In the genomic region with DNA sequence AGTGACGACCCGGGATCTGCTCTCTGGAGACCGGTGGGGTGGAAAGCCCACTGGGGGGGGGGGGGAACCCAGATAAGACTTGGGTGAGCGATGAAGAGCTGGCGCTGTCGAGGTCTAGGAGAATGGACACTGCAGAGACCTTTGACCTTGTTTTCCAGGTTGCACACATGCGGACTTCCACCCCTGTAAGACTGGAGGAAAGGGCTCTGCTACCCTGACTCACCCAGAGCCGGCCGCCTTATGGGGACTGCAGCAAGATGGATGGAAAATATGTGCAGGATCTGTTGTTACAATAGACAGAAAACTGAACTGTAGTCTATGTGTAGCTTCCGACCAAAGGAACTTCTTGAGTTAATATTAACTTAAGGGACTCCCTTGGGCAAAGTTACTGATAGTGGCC, we compare ENCODE assay signal across 8 mouse cellular contexts. TPM values are rescaled to one million over a fixed set of nuclear protein-coding genes. Genes with fewer than 3 reads are reported as not detected.
DNase-seq lines count a peak whose midpoint lies in the region; ATAC-seq lines count a peak whose summit lies in the region.

No protein-coding gene starts in this region.

- H3K9ac ChIP-seq in forebrain, embryonic 12.5 days = peak overlapping the region; percentile 93
- peak overlapping the region; percentile 99 for H3K9ac ChIP-seq in liver, embryonic 12.5 days

- H3K4me1 ChIP-seq in forebrain, embryonic 12.5 days = peaks cover 13% of the 10 kb centered on the region
- peaks cover 39% of the 10 kb centered on the region for H3K4me1 ChIP-seq in liver, embryonic 12.5 days

- H3K27ac ChIP-seq in forebrain, embryonic 12.5 days = peak overlapping the region; percentile 97
- H3K27ac ChIP-seq in liver, embryonic 12.5 days = peak overlapping the region; percentile 100

- peak; percentile 26 for DNase-seq in layer of hippocampus, adult 9-10 months (ENCODE audit: low spot score)
- DNase-seq in layer of hippocampus, adult 8-10 months (ENCODE audit: low spot score in 2 of 2) = no peak
- peak; percentile 67 for DNase-seq in R1 (ENCODE audit: low read depth, low spot score)
- no peak for DNase-seq in B cell, adult 2 months
- no peak for DNase-seq in frontal cortex, postnatal 14 days (ENCODE audit: low spot score in 2 of 2)
- DNase-seq in cerebellum, adult 18-20 months = no peak

- H3K4me3 ChIP-seq in forebrain, embryonic 12.5 days (replicated peaks) = peak overlapping the region; percentile 92
- peak overlapping the region; percentile 98 for H3K4me3 ChIP-seq in liver, embryonic 12.5 days

- peak overlapping the region; percentile 87 for H3K4me2 ChIP-seq in forebrain, embryonic 12.5 days
- peak overlapping the region; percentile 79 for H3K4me2 ChIP-seq in liver, embryonic 12.5 days

- H3K9me3 ChIP-seq in forebrain, embryonic 12.5 days = no peaks in the 10 kb centered on the region
- no peaks in the 10 kb centered on the region for H3K9me3 ChIP-seq in liver, embryonic 12.5 days (replicated peaks)

- H3K27me3 ChIP-seq in forebrain, embryonic 12.5 days = no peaks in the 10 kb centered on the region
- no peaks in the 10 kb centered on the region for H3K27me3 ChIP-seq in liver, embryonic 12.5 days (replicated peaks)

- ATAC-seq in forebrain, embryonic 12.5 days (ENCODE audit: low FRiP score) = peak; percentile 49
- peak; percentile 33 for ATAC-seq in liver, embryonic 12.5 days

- under 1% methylated on average over 10 of the region's 10 CpGs for WGBS in forebrain, embryonic 12.5 days
- WGBS in liver, embryonic 12.5 days (ENCODE audit: insufficient replicate concordance) = under 1% methylated on average over 7 of the region's 10 CpGs

- H3K36me3 ChIP-seq in forebrain, embryonic 12.5 days (replicated peaks) = no peaks in the 10 kb centered on the region
- peaks cover 22% of the 10 kb centered on the region for H3K36me3 ChIP-seq in liver, embryonic 12.5 days

RNA-seq across cellular contexts. Expression of a gene that starts 0.4 kb away (rescaled TPM):
- total RNA-seq in layer of hippocampus, adult 8-10 months (2022) = 100 to 1,000 TPM in 1 of 4 experiments, 10 to 100 TPM in 3; 91.1 to 104 (median 95.4) TPM
- polyA plus RNA-seq in forebrain, embryonic 12.5 days (2016; fragmentation: Nextera tagmentation; extraction: Ambion mirVana) = 64.9 and 71.6 TPM in 2 replicates
- 75.5 and 76.8 TPM in 2 replicates for polyA plus RNA-seq in liver, embryonic 12.5 days (2016; fragmentation: Nextera tagmentation; extraction: Ambion mirVana)

RNA-seq across cellular contexts. Expression of a gene that starts 8.9 kb away (rescaled TPM):
- total RNA-seq in layer of hippocampus, adult 8-10 months (2022) = 10 to 100 TPM in 1 of 4 experiments, 1 to 10 TPM in 3; 8.5 to 14.4 (median 9.0) TPM
- 8.3 and 9.7 TPM in 2 replicates for polyA plus RNA-seq in forebrain, embryonic 12.5 days (2016; fragmentation: Nextera tagmentation; extraction: Ambion mirVana)
- 7.6 TPM in 2 replicates for polyA plus RNA-seq in liver, embryonic 12.5 days (2016; fragmentation: Nextera tagmentation; extraction: Ambion mirVana)

RNA-seq across cellular contexts. Expression of a gene that starts 9.0 kb away (rescaled TPM):
- 1 to 10 TPM; 6.9 to 7.8 (median 7.6) TPM for total RNA-seq in layer of hippocampus, adult 8-10 months (2022)
- polyA plus RNA-seq in forebrain, embryonic 12.5 days (2016; fragmentation: Nextera tagmentation; extraction: Ambion mirVana) = 2.9 and 3.5 TPM in 2 replicates
- polyA plus RNA-seq in liver, embryonic 12.5 days (2016; fragmentation: Nextera tagmentation; extraction: Ambion mirVana) = 2.6 and 3.2 TPM in 2 replicates

RNA-seq across cellular contexts. Expression of a gene that starts 42.3 kb away (rescaled TPM):
- 1 to 10 TPM; 5.6 to 8.5 (median 6.5) TPM for total RNA-seq in layer of hippocampus, adult 8-10 months (2022)
- polyA plus RNA-seq in forebrain, embryonic 12.5 days (2016; fragmentation: Nextera tagmentation; extraction: Ambion mirVana) = 4.8 and 5.8 TPM in 2 replicates
- 213 and 219 TPM in 2 replicates for polyA plus RNA-seq in liver, embryonic 12.5 days (2016; fragmentation: Nextera tagmentation; extraction: Ambion mirVana)

RNA-seq across cellular contexts. Expression of a gene that starts 45.1 kb away (rescaled TPM):
- 10 to 100 TPM; 26.9 to 34.3 (median 31.1) TPM for total RNA-seq in layer of hippocampus, adult 8-10 months (2022)
- polyA plus RNA-seq in forebrain, embryonic 12.5 days (2016; fragmentation: Nextera tagmentation; extraction: Ambion mirVana) = 65.9 and 67.6 TPM in 2 replicates
- polyA plus RNA-seq in liver, embryonic 12.5 days (2016; fragmentation: Nextera tagmentation; extraction: Ambion mirVana) = 60.0 and 62.4 TPM in 2 replicates

Comparison
In these comparisons a context has a peak if more than half of its experiments do, and no peak if none do; other contexts are left out.
1. DNase-seq: peak in layer of hippocampus, adult 9-10 months (single experiment) and R1 (single experiment); none in layer of hippocampus, adult 8-10 months (0 of 2), B cell, adult 2 months (0 of 2), frontal cortex, postnatal 14 days (0 of 2) and cerebellum, adult 18-20 months (0 of 2).